Mouse (Mus musculus) ovary, adult 18-20 months (tissue): ENCODE measurements at regions not wholly inside any gene's neighbourhood (a gene's known extent, or its start where the extent isn't known, plus 50 kb on each side); places are given as distances from the start of the nearest gene placed in this dataset.

Experiments used
- DNase-seq: peaks from one replicate; pipeline ENCODE4 v3.0.0; 2022; ENCODE audit warnings: low spot score, mixed read lengths

GRCm38 (mm10) chrX:69100216-69100615, 207.4 kb upstream of the Gm6812 start:
- DNase-seq, result peak; percentile 62
